Mouse (Mus musculus): ENCODE measurements around the gene Uimc1. TPM values are rescaled to one million over a fixed set of nuclear protein-coding genes. Genes with fewer than 3 reads are reported as not detected.

Uimc1 gene
- total RNA-seq, 2 experiments from 2014 or later: 31.6 to 34.2 TPM

DNA sequence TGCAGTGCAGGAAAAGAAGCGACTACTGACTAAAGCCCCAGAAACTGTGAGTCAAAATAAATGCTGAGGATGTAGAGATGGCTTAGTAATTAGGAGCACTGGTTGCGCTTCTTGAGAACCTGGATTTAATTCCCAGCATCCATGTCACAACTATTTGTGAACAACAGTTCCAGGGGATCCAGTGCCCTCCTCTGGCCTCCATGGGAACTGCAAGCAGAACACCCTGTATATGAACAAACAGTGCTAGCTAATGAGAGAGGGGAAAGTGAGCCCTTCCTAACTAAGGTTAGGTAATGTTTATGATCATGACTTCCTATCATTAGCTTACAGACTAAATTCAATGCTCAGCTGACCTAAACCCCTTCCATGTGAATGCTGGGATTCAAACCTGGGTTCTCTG lies 42.1 kb downstream of the Uimc1 start:
- no peak for DNase-seq (ENCODE audit: low spot score in 2 of 2)

DNA sequence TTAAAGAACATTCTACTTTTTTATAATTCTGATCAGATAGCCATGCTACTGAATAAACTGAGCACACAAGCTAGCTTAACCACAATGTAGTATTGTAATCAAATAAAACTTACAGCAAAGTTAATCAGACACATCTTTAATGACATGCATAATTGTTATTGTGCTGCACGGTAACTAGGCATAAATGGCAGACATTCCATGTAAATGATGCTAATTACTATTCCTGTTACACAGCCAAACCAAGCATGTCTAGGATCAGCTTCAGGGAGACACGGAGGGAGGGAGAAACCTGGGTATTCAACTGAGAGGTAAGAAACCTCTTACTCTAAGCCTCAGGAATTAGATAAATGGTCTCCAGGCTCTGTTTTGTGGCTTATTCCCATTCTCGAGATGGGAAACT lies 52.4 kb downstream of the Uimc1 start:
- DNase-seq (ENCODE audit: low spot score in 2 of 2): no peak

DNA sequence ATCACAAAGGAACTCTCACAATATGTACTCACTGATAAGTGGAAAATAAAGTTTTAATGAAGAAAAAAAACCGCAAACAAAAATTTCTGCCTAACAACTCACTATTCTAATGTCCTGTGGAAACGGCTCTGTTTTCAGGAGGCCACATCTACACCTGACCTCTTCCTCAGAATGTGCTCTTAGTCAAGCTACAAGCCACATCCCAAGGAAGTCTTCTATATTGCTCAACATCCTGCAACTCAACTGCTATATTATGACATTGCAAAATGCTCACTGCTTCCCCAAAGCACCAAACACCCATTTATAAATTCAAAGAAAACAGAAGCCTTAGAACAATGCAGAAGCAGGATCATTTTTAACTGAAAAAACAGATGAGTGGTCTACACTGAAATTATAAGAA lies 60.1 kb downstream of the Uimc1 start:
- no peak for DNase-seq (ENCODE audit: low spot score in 2 of 2)

DNA sequence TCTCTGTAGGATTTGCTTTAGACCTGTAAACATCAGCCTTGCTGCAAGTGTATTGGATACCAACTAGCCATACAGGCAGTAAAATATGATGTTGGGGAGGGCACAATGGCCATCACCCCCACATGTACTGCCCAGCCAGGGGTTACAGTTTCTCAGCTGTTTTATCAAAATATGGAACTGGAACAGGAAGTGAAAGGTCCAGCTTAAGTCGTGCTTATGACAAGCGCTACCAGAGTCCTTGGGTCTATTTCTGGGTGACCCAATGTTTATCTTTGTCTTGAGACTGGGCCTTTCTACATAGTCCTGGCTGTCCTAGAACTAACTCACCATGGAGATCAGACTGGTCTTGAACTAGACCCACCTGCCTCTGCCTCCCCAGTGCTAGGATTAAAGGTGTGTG lies 75.9 kb downstream of the Uimc1 start:
- DNase-seq (ENCODE audit: low spot score in 2 of 2): no peak

DNA sequence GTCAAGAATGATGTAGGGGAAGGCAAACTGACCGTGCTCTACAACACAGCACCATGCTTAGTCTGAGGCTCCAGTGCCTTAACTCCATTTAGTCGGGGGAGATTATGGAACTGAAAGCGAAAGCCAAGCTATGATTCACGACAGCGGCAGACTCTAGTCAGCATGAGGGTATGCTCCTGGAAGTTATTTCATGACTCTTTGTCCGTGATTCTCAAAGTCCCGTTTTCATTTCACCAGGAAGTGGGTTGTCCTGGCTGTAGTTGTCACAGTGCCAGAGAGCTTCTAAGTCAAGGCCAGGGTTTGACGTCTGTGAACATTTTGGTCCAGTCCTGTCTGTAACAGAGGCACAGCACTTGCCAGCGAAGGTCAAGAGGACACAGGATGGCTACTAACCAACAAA lies 77.4 kb downstream of the Uimc1 start:
- DNase-seq (ENCODE audit: low spot score in 2 of 2): no peak

DNA sequence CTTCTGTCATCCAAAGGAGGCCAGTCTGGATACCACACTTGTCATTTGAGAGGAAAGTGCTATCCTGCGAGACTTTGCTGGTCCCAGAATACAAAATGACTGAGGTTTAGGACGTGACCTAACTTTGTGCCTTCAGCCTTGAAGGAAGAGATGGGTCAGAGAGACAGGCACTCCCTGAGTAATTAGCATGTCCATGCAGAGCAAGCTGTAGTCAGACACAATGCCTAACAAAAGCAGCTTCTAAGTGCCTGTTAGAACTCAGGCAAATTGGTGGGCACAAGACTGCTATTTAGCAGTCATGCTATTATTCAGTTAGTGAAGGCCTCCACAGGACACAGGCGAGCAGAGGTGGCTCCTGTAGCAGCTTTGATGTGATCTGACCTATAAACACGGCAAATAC lies 77.8 kb downstream of the Uimc1 start:
- DNase-seq (ENCODE audit: low spot score in 2 of 2): no peak

DNA sequence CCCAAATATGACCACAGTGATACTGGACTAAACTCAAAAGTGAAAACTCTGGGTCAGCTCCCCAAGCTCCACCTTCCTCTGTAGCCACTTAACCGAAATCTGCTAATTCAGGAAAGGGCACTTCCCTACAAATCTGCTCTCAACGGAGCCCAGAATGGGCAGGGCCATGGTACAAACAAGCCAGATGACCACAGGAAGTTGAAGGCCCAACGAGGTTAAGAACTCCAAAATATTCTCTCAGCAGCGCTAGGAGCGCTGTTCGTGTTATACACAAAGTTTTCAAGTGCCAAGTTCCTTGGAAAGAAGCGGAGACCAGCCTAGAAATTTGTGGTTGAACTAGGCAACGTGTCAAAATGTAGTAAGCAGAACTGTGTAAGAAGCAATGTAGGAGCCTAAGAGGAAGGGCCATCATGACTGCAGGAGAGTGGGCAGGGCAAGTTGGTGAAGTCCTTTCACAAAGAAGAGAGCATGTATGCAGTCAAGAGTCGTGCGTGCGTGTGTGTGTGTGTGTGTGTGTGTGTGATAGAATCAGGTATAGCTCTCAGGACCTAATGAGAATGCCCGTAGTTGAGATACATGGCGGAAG lies 78.8 kb downstream of the Uimc1 start, which contains the start of gene Hk3:
Gene Hk3 (minus strand): TSS at position 192 of the 586 bp plus-strand sequence.
- no peak for DNase-seq (ENCODE audit: low spot score in 2 of 2)

DNA sequence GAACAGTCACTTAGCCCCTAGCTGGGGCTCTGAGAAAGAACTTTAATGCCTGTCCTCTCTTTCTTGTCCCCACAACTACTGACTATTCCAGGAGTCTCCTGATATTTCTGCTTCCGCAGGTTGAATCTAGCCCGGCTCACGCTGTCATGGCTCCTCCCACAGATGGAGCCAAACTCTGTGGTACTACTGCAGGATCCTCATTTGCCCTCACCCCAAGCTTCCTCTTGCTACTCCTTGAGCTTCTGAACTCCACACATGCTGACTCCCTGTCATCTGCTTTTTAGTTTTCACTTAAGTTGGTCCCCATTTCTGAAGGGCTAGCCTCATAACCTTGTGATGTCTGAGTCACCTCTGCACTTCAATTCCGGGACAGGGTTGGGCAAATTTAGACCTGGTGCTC lies 80.0 kb downstream of the Uimc1 start:
- no peak for DNase-seq (ENCODE audit: low spot score in 2 of 2)

DNA sequence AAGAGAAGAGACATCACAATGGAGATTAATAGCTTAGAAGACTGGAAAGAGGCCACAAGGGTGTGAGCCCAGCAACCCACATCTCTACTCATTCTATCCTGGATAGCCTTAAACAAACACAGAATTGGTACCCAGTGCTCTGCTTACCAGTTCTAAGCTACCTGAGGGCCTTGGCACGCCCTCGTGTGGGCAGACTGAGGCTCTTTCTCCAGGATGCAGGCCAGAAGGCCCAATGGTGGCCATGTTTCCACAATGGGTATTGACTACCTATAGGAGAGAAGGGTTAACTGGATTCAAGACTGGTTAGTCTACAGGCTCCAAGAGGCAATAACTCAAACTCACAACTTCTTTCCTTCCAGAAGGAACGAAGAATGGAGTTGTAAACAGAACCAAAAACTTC lies 80.9 kb downstream of the Uimc1 start:
- no peak for DNase-seq (ENCODE audit: low spot score in 2 of 2)

DNA sequence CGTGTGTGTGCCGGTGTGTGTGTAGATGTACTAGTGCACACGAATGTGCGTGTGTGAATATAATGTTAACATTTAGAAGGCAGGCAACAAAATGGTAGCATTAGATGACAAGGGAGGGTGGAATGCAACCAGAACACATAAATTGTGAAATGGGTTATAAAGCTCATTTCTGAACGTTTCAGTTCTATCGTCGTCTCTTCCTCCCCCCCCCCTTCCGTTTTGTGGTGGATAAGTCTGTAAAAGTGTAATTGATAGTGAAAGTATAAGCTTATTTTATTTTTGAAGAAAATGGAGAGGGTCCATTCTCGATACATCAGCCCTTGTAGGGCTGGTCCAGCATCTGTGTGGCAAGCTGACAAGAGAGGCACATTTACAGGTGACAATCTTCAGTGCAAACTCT lies 81.4 kb downstream of the Uimc1 start:
- no peak for DNase-seq (ENCODE audit: low spot score in 2 of 2)

DNA sequence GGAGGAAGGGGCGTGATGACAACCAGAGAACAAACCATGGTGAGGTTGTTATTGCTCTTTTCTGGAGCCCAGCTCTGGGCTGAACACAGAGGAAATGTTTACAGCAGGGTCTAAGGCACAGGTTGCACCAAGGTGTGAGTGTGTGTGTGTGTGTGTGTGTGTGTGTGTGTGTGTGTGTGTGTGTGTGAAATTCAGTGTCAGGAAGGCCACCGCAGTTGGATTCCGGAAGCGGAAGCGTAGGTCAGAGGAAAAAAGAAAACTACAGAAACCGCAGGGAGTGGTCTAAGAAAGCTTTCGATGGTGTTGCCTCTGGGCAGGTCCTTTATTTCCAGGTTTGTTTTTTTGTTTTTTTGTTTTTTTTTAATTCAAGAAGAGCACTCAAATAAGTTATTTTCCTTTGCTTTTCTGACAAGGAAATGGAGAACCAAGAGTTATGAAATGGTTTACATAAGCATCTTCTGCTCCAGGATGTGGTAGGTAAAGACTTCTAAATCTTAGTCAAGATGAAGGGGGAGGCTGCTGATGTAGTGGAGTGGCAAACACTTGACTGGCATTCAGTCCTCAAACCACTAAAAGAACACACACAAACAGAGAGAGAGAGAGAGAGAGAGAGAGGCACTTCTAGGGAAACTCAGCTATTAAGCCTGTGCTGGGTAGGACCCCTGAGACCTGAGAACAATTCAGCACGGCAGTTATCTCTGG lies 82.1 kb downstream of the Uimc1 start:
- no peak for DNase-seq (ENCODE audit: low spot score in 2 of 2)

DNA sequence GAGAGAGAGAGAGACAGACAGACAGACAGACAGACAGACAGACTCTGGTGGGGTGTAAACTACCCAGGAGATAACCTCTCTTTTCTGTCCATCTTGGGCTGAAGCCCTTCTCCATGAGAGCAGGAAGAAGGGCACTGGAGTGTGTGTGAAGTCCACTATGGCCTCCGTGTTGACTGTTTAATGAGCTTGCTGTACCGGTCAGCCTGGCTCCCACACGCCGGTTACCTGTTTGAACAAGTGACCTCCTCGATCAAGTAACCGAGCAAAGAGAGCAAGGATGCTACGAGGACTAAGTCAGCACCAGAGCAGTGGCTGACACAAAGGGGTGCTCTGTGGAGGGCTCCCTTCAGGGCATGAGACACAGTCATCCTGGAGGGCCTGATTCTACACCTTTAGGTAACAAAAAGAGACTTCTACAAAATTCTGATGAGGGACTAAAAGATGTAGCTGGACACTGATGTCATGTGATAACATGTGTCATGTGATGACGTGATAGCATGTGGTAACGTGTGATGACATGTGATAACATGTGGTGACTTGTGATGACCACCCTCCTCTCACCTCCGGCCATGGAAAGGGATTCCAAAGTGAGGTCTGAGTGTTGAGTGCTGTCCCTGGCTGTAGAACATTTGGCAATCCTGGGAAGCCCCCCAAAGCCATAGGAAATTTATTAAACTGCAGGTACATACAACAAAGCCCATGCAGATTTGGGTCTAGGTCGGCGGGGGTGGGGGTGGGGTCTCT lies 82.8 kb downstream of the Uimc1 start:
- DNase-seq (ENCODE audit: low spot score in 2 of 2): no peak

DNA sequence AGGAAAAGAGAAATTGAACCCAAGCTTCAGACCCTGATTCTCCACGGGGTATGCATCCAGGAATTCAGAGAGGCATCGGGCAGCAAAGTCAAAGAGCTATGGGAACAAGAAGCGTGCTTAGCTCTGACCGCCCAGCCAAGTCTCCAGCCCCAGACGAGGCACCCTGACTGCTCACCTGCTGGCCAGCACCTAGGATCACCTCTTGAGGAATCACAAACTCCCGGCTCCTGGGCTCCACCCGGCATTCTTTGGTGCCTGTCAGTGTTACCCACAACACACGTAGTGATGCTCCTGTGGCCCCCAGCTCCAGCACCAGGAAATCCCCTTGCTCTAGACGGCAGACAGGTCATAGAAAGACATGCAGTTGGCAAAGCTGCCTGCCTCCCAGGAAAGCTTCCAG lies 85.6 kb downstream of the Uimc1 start:
- no peak for DNase-seq (ENCODE audit: low spot score in 2 of 2)

DNA sequence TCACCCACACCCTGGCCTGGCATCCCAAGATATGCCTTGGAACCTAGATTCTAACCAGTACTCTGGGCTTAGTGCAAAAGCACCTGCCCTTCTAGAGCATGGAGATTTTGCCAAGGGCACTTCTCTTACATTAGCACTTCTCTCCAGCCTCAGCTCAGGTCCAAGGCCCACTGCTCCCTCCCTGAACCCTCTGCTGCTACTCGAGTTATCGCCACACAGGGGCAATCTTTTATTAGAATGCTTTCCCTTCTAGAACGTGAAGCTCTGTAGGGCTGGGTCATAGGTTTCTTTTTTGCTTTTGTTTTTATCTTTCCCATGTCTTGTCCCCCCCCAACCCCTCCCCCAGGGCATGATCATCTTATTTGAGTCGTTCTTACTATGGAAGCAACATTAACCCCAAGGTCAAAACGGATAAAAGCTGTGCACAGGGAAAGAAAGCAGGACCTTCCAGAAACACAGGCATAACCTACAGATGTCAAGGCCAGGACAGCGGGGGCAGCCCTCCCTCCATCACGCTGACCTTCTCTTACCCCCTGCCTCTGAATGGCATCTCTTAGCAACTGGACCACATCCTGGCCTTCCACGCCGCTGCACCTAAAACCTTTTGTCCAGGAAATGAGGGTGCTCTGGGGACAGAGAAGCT lies 86.3 kb downstream of the Uimc1 start:
- no peak for DNase-seq (ENCODE audit: low spot score in 2 of 2)

DNA sequence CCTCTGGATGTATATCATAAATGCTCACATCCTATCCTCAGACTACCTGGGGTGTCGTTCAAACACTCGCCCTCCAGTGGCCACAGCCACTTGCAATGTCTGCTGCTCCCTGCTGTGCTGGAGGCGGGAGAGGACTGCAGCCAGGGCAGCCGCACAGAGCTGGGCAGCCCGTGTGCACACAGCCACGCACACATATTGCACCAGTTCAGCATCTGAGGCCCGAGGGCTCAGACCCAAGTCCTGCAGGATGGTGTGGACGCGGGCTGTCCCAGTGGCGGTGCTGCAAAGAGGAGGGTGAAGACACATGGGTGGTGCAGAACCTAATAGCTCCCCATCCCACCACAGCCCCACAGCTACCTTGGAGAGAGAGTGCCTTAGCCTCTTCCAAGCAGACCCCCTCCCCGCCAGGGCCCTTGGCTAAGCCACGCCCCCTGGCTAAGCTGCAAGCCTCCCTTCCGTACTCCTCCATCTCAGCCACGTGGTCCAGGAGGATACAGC lies 88.1 kb downstream of the Uimc1 start:
- no peak for DNase-seq (ENCODE audit: low spot score in 2 of 2)

DNA sequence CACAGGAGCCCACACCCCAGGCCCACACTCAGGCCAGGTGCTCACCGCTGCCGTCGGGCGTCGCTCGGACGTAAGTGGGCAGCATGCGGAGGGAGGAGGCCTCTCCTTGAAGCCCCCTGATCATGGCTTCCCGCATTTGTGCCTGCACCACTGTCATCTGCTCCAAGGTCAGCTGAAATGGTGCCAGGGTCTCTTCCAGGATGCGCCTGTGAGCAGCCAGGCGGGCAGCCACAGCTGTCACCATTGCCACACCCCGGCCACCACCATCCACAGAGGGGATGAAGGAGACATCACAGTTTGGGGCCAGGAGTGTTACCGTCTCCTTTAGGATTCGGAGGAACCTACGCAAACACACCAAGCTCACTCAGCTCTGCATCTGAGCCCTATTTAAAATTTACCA lies 89.0 kb downstream of the Uimc1 start:
- DNase-seq (ENCODE audit: low spot score in 2 of 2): no peak

DNA sequence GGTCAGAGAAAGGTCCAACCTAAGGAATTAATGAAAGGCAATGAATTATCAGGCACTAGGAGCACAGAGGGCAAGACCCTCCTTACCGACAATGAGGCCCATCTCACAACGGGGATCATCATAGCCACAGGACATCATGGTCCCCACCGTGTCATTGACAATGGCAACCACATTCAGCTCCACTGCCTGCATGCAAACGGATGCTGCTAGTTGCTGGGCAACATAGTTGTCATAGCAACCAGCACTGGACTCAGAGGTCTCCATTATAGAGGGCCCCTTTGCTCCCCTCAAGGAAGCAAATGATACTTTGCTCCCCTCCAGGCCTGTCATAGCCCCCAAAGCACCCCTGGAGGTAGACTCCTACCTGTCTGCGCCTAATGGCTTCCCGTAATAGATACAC lies 91.5 kb downstream of the Uimc1 start:
- DNase-seq (ENCODE audit: low spot score in 2 of 2): no peak

DNA sequence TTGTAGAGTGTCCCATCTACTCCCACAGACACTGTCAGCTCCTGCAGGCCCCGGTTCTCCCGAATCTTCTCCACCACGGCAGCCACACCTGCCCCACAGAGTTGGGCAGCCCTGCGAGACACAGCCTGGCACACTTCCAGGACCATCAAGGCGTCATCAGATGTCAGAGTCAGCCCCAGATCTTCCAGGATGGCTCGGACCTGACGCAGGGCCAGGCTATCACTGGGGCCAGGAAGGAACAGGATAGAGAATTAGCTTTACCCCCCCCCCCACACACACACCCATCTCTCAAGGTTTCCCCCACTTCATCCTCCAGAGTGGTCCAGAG lies 93.7 kb downstream of the Uimc1 start:
- DNase-seq (ENCODE audit: low spot score in 2 of 2): no peak

DNA sequence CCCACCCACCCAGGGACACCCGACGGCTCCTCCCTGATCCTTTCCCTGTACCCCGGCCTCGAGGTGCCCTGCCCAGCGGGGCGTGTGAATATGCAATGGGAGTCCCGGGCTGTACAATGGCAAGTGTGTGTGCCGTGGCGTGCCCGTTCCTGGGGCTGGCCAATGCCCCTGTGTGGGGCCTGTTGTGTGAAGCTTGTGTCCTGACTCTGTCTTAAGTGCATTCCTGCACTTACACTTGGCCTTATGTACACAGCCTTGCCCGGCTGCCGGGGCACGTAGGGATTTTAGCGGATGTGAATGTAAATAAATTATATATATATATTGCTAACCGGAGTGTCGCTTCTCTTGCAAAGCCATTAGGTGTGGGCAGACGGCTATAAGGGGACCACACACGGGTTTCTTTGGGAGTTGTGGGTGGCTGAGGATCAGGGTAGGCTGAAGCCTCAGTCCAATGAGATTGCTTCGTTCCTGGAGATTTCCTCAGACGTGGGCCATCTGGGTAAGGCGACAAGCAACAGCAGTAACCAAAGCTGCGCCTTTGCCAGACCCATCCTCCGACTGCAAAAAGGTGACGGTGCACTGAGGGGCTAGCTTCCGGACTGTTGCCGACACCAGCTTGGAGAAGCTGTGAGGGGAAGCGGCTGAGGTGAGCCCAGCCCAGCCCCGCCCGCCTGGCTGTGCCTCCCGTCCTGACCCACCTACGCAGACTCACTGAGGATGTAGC lies 94.2 kb downstream of the Uimc1 start:
- DNase-seq (ENCODE audit: low spot score in 2 of 2): no peak

DNA sequence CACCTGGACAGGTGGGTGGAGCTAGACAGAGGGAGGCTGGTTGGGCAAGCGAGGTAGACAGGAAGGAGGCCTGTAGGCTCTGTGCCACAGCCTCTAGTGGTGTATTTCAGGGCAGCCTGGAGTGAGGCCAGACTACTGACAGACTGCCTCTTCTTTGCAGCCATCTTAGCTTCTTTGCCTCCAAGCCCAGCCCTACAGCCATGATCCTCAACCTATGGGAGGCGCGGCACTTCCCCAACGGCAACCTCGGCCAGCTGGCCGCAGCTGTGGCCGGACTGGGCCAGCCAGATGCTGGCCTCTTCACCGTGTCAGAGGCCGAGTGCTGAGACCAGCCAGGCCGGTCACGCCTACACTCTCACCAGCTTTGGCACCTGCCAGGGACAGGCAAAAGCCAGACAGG lies 95.5 kb downstream of the Uimc1 start:
- no peak for DNase-seq (ENCODE audit: low spot score in 2 of 2)

DNA sequence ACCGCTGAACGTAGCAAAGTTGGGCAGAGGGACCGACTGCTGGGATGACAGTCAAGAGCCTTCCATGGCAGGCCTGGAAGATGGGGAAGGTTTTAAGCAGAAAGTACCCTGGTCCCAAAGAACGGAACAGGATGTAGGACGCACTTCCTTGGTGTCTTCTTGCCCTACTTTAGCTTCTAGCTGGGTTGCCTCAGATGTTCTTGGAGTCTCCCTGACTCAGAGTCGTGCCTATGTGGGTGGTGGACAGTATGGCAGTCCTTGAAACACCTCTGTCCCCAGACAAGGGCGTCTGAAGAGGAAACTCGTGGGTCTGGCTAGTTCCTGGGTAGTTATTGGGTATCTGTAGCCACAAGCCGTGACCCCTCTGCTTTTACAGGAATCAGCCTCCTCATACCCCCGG lies 98.0 kb downstream of the Uimc1 start:
- DNase-seq (ENCODE audit: low spot score in 2 of 2): no peak
